Mouse (Mus musculus): ENCODE results near the gene Cavin3. TPM values are rescaled to one million over a fixed set of nuclear protein-coding genes. Genes with fewer than 3 reads are reported as not detected.

The Cavin3 gene
- total and polyA plus RNA-seq, 2 experiments from 2014 or later: 79.9 to 84.2 TPM

GRCm38 (mm10) chr7:105479232-105479631 is 2.9 kb downstream of the Cavin3 start:
- H3K4me2 ChIP-seq (ENCODE audit: low read depth, low read length): no peak overlapping the region
- no peak for TF ChIP-seq CTCF (IDR thresholded peaks at IDR 0.05; ENCODE audit: low read depth)
- no peak overlapping the region for H3K27ac ChIP-seq (ENCODE audit: low read depth)
- H3K36me3 ChIP-seq (replicated peaks; ENCODE audit: control insufficient read depth, insufficient read depth, low read length): 0 out of 2 replicates have a peak, but pooled peaks cover 3% of the 10 kb centered on the region
- WGBS: 88% methylated on average over 6 of the region's 6 CpGs
- DNase-seq (ENCODE audit: low spot score) (no peak), ATAC-seq (ENCODE audit: insufficient read depth, low read depth) (no peak)
- no peaks in the 10 kb centered on the region for H3K9me3 ChIP-seq (replicated peaks; ENCODE audit: control insufficient read depth, low read length)
- no peaks in the 10 kb centered on the region for H3K27me3 ChIP-seq (ENCODE audit: control insufficient read depth, insufficient read depth, low read length)
- H3K9ac ChIP-seq (replicated peaks; ENCODE audit: low read depth, low read length): no peak overlapping the region
- no peak overlapping the region for H3K4me3 ChIP-seq (ENCODE audit: low read depth, low read length)
- peaks cover 44% of the 10 kb centered on the region for H3K4me1 ChIP-seq (ENCODE audit: control insufficient read depth, insufficient read depth)

GRCm38 (mm10) chr7:105478344-105478743 is 3.8 kb downstream of the Cavin3 start:
- Histone ChIP-seq H3K4me1 (ENCODE audit: control insufficient read depth, insufficient read depth) (peaks cover 44% of the 10 kb centered on the region), H3K36me3 (replicated peaks; ENCODE audit: control insufficient read depth, insufficient read depth, low read length) (0 out of 2 replicates have a peak, but pooled peaks cover 3% of the 10 kb centered on the region)
- WGBS: 62% methylated on average over 8 of the region's 8 CpGs

GRCm38 (mm10) chr7:105477841-105478240 is 4.3 kb downstream of the Cavin3 start:
- no peak overlapping the region for H3K4me3 ChIP-seq (ENCODE audit: low read depth, low read length)
- 0 out of 2 replicates have a peak, but pooled peaks cover 3% of the 10 kb centered on the region for H3K36me3 ChIP-seq (replicated peaks; ENCODE audit: control insufficient read depth, insufficient read depth, low read length)
- WGBS: 57% methylated on average over 3 of the region's 3 CpGs
- H3K27me3 ChIP-seq (ENCODE audit: control insufficient read depth, insufficient read depth, low read length): no peaks in the 10 kb centered on the region
- ATAC-seq (ENCODE audit: insufficient read depth, low read depth): peak; percentile 42
- TF ChIP-seq EP300 (IDR thresholded peaks at IDR 0.05; ENCODE audit: low read depth) (no peak), CTCF (IDR thresholded peaks at IDR 0.05; ENCODE audit: low read depth) (peak; percentile 96)
- no peak overlapping the region for H3K9ac ChIP-seq (replicated peaks; ENCODE audit: low read depth, low read length)
- no peaks in the 10 kb centered on the region for H3K9me3 ChIP-seq (replicated peaks; ENCODE audit: control insufficient read depth, low read length)
- peak; percentile 82 for DNase-seq (ENCODE audit: low spot score)
- H3K4me2 ChIP-seq (ENCODE audit: low read depth, low read length): no peak overlapping the region
- H3K27ac ChIP-seq (ENCODE audit: low read depth): peak overlapping the region; percentile 40
- H3K4me1 ChIP-seq (ENCODE audit: control insufficient read depth, insufficient read depth): peaks cover 44% of the 10 kb centered on the region

More at GRCm38 (mm10) chr7:105478344-105478743, 3.8 kb downstream of the Cavin3 start:
- no peak for DNase-seq (ENCODE audit: low spot score)
- Histone ChIP-seq H3K27ac (ENCODE audit: low read depth) (no peak overlapping the region), H3K4me3 (ENCODE audit: low read depth, low read length) (no peak overlapping the region), H3K27me3 (ENCODE audit: control insufficient read depth, insufficient read depth, low read length) (no peaks in the 10 kb centered on the region), H3K9ac (replicated peaks; ENCODE audit: low read depth, low read length) (no peak overlapping the region), H3K9me3 (replicated peaks; ENCODE audit: control insufficient read depth, low read length) (no peaks in the 10 kb centered on the region), H3K4me2 (ENCODE audit: low read depth, low read length) (no peak overlapping the region)
- TF ChIP-seq EP300 (IDR thresholded peaks at IDR 0.05; ENCODE audit: low read depth) (no peak), CTCF (IDR thresholded peaks at IDR 0.05; ENCODE audit: low read depth) (no peak)
- no peak for ATAC-seq (ENCODE audit: insufficient read depth, low read depth)

- Histone ChIP-seq H3K27ac (ENCODE audit: low read depth) (peak overlapping the region; percentile 40), H3K27me3 (ENCODE audit: control insufficient read depth, insufficient read depth, low read length) (no peaks in the 10 kb centered on the region), H3K4me3 (ENCODE audit: low read depth, low read length) (no peak overlapping the region), H3K36me3 (replicated peaks; ENCODE audit: control insufficient read depth, insufficient read depth, low read length) (0 out of 2 replicates have a peak, but pooled peaks cover 3% of the 10 kb centered on the region), H3K9me3 (replicated peaks; ENCODE audit: control insufficient read depth, low read length) (no peaks in the 10 kb centered on the region), H3K4me1 (ENCODE audit: control insufficient read depth, insufficient read depth) (peaks cover 41% of the 10 kb centered on the region), H3K4me2 (ENCODE audit: low read depth, low read length) (no peak overlapping the region), H3K9ac (replicated peaks; ENCODE audit: low read depth, low read length) (no peak overlapping the region)
- WGBS: 93% methylated on average over 1 of the region's 1 CpGs
- ATAC-seq (ENCODE audit: insufficient read depth, low read depth): no peak
- no peak for DNase-seq (ENCODE audit: low spot score)
- TF ChIP-seq EP300 (IDR thresholded peaks at IDR 0.05; ENCODE audit: low read depth) (no peak), CTCF (IDR thresholded peaks at IDR 0.05; ENCODE audit: low read depth) (no peak)
These were observed 4.7 kb downstream of the Cavin3 start for GRCm38 (mm10) chr7:105477433-105477700.

- Histone ChIP-seq H3K27ac (ENCODE audit: low read depth) (no peak overlapping the region), H3K27me3 (ENCODE audit: control insufficient read depth, insufficient read depth, low read length) (no peaks in the 10 kb centered on the region), H3K36me3 (replicated peaks; ENCODE audit: control insufficient read depth, insufficient read depth, low read length) (0 out of 2 replicates have a peak, but pooled peaks cover 3% of the 10 kb centered on the region), H3K4me2 (ENCODE audit: low read depth, low read length) (no peak overlapping the region), H3K4me3 (ENCODE audit: low read depth, low read length) (no peak overlapping the region), H3K9me3 (replicated peaks; ENCODE audit: control insufficient read depth, low read length) (no peaks in the 10 kb centered on the region), H3K9ac (replicated peaks; ENCODE audit: low read depth, low read length) (no peak overlapping the region), H3K4me1 (ENCODE audit: control insufficient read depth, insufficient read depth) (peaks cover 36% of the 10 kb centered on the region)
- WGBS: 66% methylated on average over 10 of the region's 10 CpGs
- no peak for DNase-seq (ENCODE audit: low spot score)
- ATAC-seq (ENCODE audit: insufficient read depth, low read depth): no peak
- TF ChIP-seq EP300 (IDR thresholded peaks at IDR 0.05; ENCODE audit: low read depth): no peak
- no peak for TF ChIP-seq CTCF (IDR thresholded peaks at IDR 0.05; ENCODE audit: low read depth)
These were observed 5.2 kb downstream of the Cavin3 start for GRCm38 (mm10) chr7:105476683-105477432.
